Mouse (Mus musculus) ES-Bruce4 (cell line): ENCODE measurements at regions not wholly inside any gene's neighbourhood (a gene's known extent, or its start where the extent isn't known, plus 50 kb on each side); places are given as distances from the start of the nearest gene placed in this dataset.

Source experiments
- EP300 ChIP-seq: IDR thresholded peaks from 2 replicates; pipeline ENCODE4 v1.6.1; 2011; ENCODE audit warnings: low read depth, low read length; ENCODE audit not compliant: insufficient read depth
- POLR2A ChIP-seq: IDR thresholded peaks from one replicate; pipeline ENCODE4 v1.8.1; 2011; ENCODE audit warnings: low read length; ENCODE audit not compliant: insufficient read depth

DNA sequence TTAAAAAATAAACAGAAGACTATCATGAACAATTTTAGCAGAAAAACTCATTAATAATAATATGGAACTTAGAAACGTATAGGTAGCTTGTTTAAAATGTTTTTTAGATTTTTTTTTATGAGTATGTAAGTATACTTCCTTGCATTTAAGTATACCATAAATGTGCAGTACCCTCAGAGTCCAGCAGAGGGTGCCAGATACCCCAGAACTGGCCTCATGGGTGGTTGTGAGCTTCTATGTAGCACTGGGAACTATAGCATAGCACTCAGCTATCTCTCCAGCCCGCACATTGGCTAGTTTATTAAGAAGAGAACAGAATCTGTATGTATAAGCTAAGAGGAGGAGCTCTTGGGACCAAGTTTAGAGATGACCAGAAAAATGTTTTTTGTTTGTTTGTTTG lies 306.7 kb upstream of the Pdzrn3 start:
- TF ChIP-seq POLR2A (no peak), EP300 (no peak)
